Mouse (Mus musculus) liver, adult (tissue): Measurements from ENCODE around the gene Baiap2l1.

Experiments
- GATA4 ChIP-seq: IDR thresholded peaks from 2 replicates; pipeline ENCODE4 v1.6.1; 2014; ENCODE audit warnings: mild to moderate bottlenecking, low read length; ENCODE audit not compliant: insufficient replicate concordance

The Baiap2l1 gene

GRCm38 (mm10) chr5:144359886-144360285, 2.0 kb upstream of the Baiap2l1 start:
- no peak for TF ChIP-seq GATA4

DNA sequence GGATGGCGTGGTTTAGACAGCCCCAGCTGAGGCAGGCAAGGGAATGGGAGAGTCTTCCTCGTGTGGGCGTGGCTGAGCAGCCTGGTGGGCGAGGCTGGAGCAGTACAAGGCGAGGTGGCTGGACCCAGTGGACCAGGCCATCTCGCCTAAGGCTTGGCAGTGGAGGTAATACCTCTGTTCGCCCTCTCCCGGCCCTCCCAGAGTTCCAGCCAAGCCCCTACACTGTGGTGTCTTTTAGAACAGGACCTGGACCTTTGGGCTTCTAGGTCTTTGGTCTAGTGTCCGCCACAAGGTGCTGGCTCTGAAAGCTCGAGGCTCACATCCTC, 643 bp upstream of the Baiap2l1 start:
- no peak for TF ChIP-seq GATA4

DNA sequence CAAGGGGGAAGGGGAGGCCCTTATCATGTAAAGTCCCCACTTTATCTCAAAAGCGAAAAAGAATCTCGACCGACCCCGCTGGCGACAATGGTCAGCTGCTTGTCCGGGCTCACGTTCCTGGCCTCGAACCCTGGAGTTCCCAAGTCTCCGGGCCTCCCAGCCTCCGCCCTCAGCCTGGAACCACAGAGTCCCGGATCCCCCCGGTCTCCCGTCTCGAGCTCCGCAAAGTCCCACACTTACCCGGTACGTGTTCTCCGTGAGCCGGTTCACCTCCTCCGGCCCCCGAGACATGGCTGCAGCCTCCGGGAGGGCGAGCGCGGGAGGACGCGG, 396 bp downstream of the Baiap2l1 start:
- no peak for TF ChIP-seq GATA4

GRCm38 (mm10) chr5:144356776-144357455, 996 bp downstream of the Baiap2l1 start:
- no peak for TF ChIP-seq GATA4

DNA sequence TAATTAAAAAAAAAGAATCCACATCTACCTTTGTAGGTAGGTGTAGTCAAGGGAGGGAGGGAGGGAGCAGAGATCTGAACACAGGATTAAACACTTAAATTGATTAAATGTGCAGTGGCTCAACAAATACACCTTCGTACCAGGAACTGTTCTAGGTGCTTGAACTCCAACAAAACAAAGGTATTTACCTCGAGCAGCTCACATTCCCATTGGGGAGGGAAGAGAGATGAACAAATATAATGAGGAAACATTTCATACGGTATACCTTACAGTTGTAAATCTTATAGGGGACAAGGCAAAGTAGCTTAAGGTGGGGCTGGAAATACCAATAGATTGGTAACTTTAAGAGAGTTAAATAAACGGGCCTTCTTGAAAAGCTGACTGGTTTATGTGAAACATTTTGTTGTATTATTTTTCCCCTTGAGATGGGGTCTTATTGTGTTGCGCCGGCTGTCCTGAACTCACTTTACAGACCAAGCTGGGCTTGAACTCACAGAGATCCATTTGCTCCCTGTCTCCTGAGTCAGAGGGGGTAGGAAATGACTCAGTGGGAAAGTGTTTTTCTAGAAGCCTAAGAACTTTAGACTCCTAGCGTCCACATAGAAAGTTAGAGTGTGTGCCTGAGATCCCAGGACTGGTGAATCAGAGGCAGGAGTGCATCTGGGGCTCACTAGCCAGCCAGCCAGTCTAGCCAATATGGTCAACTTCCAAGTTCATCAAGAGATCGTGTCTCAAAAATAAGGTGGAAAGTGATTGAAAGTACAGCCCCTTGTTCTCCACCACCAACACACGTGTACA, 5.5 kb downstream of the Baiap2l1 start:
- no peak for TF ChIP-seq GATA4

GRCm38 (mm10) chr5:144351185-144351584, 6.7 kb downstream of the Baiap2l1 start:
- no peak for TF ChIP-seq GATA4

DNA sequence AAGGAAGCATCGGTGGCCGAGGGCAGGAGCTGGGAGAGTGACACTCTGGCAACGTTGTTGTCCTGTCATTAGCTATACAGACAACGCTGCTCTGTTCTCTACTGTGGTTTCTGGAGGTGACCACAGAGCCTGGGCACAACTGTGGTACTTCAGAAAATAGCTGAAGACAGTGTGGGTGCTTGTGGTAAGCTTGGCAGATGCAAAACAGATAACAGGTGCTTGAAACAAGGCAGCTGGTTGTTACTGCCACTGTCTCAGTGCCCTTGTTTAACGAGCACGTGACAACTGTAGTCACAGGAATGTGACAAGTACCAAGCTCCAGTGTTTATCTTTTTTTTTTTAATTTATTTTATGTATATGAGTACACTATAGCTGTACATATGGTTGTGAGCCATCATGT, 13.3 kb downstream of the Baiap2l1 start:
- TF ChIP-seq GATA4: no peak

- no peak for TF ChIP-seq GATA4
Measured at GRCm38 (mm10) chr5:144341085-144341484, 16.8 kb downstream of the Baiap2l1 start.

- no peak for TF ChIP-seq GATA4
Measured at GRCm38 (mm10) chr5:144338787-144339186, 19.1 kb downstream of the Baiap2l1 start.

- TF ChIP-seq GATA4: no peak
Measured at GRCm38 (mm10) chr5:144334010-144334409, 23.9 kb downstream of the Baiap2l1 start.

DNA sequence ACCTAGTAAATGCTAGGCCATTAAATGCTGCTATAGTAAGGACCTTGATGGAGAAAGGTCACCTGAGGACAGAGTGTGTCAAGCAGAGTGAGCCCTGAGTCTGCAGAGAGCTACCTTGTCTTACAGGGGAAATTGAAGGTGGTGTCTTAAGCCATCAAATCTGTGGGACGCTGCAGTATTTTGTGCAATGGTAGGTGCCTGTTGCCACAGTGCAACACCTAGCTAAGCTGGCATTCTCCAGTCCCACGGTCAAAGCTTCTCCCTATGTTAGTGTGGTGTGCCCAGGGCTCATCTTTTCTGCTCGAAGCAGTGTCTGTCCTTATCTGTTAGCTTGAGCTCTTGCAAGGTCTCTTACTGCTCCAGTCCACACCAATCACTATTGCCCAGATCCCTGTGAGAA, 35.2 kb downstream of the Baiap2l1 start:
- TF ChIP-seq GATA4: no peak

DNA sequence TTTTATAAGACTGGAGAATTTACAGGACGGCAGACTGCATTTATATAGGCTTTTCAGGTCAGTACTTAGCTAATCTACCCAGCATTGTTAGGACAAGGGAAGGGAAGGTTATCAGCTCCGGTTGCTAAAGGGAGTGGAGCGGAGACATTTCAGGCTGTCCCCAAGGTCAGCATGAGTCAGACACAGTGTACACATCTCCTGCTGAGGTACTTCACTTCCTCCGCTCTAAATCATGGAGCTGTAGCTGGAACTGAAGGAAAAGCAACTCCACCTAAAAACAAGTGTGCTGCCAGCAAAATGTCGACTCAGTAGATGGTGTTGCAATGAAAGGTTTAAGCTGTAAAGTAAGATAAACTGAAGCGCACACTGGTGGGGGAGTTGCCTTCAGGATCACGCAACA, 36.2 kb downstream of the Baiap2l1 start:
- TF ChIP-seq GATA4: no peak

- TF ChIP-seq GATA4: no peak
Measured at GRCm38 (mm10) chr5:144318286-144318685, 39.6 kb downstream of the Baiap2l1 start.

DNA sequence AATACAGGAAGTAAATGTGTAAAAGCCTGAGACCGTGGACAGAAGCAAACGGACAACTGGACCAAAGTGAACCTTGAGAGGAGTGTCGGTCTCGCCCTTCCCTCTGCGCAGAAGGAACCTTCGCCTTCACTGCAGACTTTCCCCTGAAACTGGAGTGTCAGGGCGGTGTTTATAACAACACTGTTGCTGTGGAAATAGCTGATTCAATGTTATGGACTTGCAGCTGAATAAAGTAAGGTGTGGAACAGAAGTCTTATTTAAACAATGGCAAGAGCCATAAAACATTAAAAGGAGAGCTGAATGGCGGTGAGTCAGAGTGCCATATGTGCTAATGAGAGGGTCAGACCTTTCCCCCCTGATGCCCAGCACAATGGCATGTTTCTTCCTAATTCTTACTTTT, 40.5 kb downstream of the Baiap2l1 start:
- TF ChIP-seq GATA4: no peak

GRCm38 (mm10) chr5:144316442-144316841, 41.5 kb downstream of the Baiap2l1 start:
- TF ChIP-seq GATA4: no peak

- TF ChIP-seq GATA4: no peak
Measured at GRCm38 (mm10) chr5:144314731-144315494, 43.0 kb downstream of the Baiap2l1 start.
